Mouse (Mus musculus): Measurements from ENCODE around the gene Chrnb2.

DNA sequence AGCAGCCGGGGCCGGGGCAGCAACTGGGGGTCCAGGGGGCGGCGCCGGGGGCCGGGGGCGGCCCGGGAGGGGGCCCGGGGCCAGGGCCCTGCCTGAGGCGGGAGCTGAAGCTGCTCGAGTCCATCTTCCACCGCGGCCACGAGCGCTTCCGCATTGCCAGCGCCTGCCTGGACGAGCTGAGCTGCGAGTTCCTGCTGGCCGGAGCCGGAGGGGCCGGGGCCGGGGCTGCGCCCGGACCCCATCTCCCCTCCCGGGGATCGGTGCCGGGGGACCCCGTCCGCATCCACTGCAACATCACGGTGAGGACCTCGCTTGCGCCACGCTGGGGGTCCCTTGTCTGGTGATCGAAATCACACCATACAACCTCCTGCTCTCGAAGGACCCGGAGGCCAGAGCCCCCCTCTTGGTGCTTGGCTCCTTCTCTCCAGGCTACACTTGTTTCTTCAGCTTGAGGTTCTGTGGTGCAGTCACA, 9.3 kb upstream of the Chrnb2 start:
- TF ChIP-seq TBP (conservative IDR thresholded peaks at IDR 0.05; ENCODE audit: low read depth, low read length) (no peak), POLR2A (IDR thresholded peaks at IDR 0.05; ENCODE audit: low read depth, low read length) (no peak), UBTF (IDR thresholded peaks at IDR 0.05; ENCODE audit: low read depth, low read length) (no peak; the same call in 1 of the 2 replicates), POLR2AphosphoS2 (IDR thresholded peaks at IDR 0.05; ENCODE audit: low read depth, low read length) (no peak)

All from CH12.LX (cell line).